Mouse (Mus musculus): ENCODE measurements around the gene Kcnc3. TPM values are rescaled to one million over a fixed set of nuclear protein-coding genes. Genes with fewer than 3 reads are reported as not detected.

The Kcnc3 gene
- polyA plus RNA-seq, 1 experiment from 2014 or later = 4.0 TPM

DNA sequence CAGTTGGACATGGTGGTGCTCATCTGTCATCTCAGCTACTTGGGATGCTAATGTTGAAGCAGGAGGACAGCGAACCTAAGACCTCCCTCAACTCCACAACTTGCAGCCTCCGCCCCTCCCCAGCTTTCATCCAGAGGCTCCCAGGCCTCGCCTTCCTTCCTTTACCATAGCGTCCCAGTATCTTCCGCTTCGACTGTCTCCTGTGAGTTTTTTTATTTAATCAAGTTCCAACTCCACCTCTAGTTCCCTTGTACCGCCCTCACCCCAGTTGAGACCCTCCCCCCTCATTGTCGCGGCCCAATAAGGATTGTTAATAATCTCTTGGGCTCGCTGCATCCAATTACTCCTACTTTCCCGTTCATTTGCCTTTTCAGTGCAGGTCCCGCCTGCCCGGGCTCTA, 518 bp upstream of the Kcnc3 start:
- ATAC-seq = no peak
- peaks cover 28% of the 10 kb centered on the region for H3K27me3 ChIP-seq (replicated peaks; ENCODE audit: control insufficient read depth, insufficient read depth, low read length)
- no peak overlapping the region for H3K27ac ChIP-seq (ENCODE audit: low read length)
- H3K4me1 ChIP-seq (replicated peaks; ENCODE audit: control insufficient read depth, insufficient read depth, low read length) = peaks cover 67% of the 10 kb centered on the region
- WGBS = 2% methylated on average over 13 of the region's 13 CpGs
- H3K36me3 ChIP-seq (ENCODE audit: control insufficient read depth, insufficient read depth) = no peaks in the 10 kb centered on the region
- peak overlapping the region; percentile 67 for H3K4me3 ChIP-seq (replicated peaks; ENCODE audit: low read length)
- no peak overlapping the region; the same call in 1 of the 2 replicates for H3K9ac ChIP-seq (replicated peaks; ENCODE audit: low read depth, low read length)
- H3K9me3 ChIP-seq (ENCODE audit: control insufficient read depth, low read length) = no peaks in the 10 kb centered on the region
- peak overlapping the region; percentile 96 for H3K4me2 ChIP-seq (ENCODE audit: low read length)

GRCm38 (mm10) chr7:44591348-44592116, 1.1 kb downstream of the Kcnc3 start:
- Histone ChIP-seq H3K27ac (ENCODE audit: low read length) (no peak overlapping the region), H3K4me3 (replicated peaks; ENCODE audit: low read length) (peak overlapping the region; percentile 67), H3K36me3 (ENCODE audit: control insufficient read depth, insufficient read depth) (no peaks in the 10 kb centered on the region), H3K27me3 (replicated peaks; ENCODE audit: control insufficient read depth, insufficient read depth, low read length) (peaks cover 28% of the 10 kb centered on the region), H3K4me1 (replicated peaks; ENCODE audit: control insufficient read depth, insufficient read depth, low read length) (peaks cover 67% of the 10 kb centered on the region), H3K9ac (replicated peaks; ENCODE audit: low read depth, low read length) (peak overlapping the region; percentile 64), H3K9me3 (ENCODE audit: control insufficient read depth, low read length) (no peaks in the 10 kb centered on the region), H3K4me2 (ENCODE audit: low read length) (peak overlapping the region; percentile 96)
- WGBS = under 1% methylated on average over 60 of the region's 60 CpGs
- ATAC-seq = no peak

- H3K9ac ChIP-seq (replicated peaks; ENCODE audit: low read depth, low read length) = no peak overlapping the region
- H3K36me3 ChIP-seq (ENCODE audit: control insufficient read depth, insufficient read depth) = no peaks in the 10 kb centered on the region
- peak overlapping the region; percentile 59 for H3K4me2 ChIP-seq (ENCODE audit: low read length)
- H3K27ac ChIP-seq (ENCODE audit: low read length) = no peak overlapping the region
- 2% methylated on average over 13 of the region's 15 CpGs for WGBS
- no peak for ATAC-seq
- H3K4me3 ChIP-seq (replicated peaks; ENCODE audit: low read length) = peak overlapping the region; percentile 8; the same call in 1 of the 2 replicates
- H3K4me1 ChIP-seq (replicated peaks; ENCODE audit: control insufficient read depth, insufficient read depth, low read length) = peaks cover 56% of the 10 kb centered on the region
- H3K9me3 ChIP-seq (ENCODE audit: control insufficient read depth, low read length) = no peaks in the 10 kb centered on the region
- H3K27me3 ChIP-seq (replicated peaks; ENCODE audit: control insufficient read depth, insufficient read depth, low read length) = peaks cover 20% of the 10 kb centered on the region
Observed at GRCm38 (mm10) chr7:44593051-44593450, 2.6 kb downstream of the Kcnc3 start.

DNA sequence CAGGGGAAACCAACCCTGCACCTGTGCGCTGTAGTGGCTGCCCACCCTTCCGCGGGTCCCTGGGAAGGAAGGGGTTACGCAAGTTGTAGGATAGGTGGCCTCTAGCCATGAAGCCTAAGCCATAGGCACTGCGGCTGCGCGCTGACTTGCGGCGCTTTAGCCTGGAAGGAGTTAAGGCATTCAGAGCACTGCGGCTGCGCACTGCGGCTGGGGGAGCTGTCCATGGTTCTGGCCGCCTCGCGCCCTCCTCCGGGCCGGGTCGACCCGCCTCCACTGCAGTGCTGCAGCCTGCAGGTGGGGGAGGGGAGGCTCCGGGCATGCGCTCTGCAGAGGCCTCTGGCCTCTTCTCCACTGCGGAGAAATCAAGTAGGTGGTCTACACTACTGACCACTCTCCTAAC, 3.3 kb downstream of the Kcnc3 start:
- H3K9me3 ChIP-seq (ENCODE audit: control insufficient read depth, low read length) = no peaks in the 10 kb centered on the region
- peaks cover 16% of the 10 kb centered on the region; the same call in 1 of the 2 replicates for H3K27me3 ChIP-seq (replicated peaks; ENCODE audit: control insufficient read depth, insufficient read depth, low read length)
- under 1% methylated on average over 22 of the region's 22 CpGs for WGBS
- ATAC-seq = peak; percentile 27
- peak overlapping the region; percentile 61 for H3K27ac ChIP-seq (ENCODE audit: low read length)
- peak overlapping the region; percentile 73 for H3K9ac ChIP-seq (replicated peaks; ENCODE audit: low read depth, low read length)
- no peaks in the 10 kb centered on the region for H3K36me3 ChIP-seq (ENCODE audit: control insufficient read depth, insufficient read depth)
- H3K4me2 ChIP-seq (ENCODE audit: low read length) = peak overlapping the region; percentile 59
- peak overlapping the region; percentile 58 for H3K4me3 ChIP-seq (replicated peaks; ENCODE audit: low read length)
- H3K4me1 ChIP-seq (replicated peaks; ENCODE audit: control insufficient read depth, insufficient read depth, low read length) = peaks cover 49% of the 10 kb centered on the region

- H3K4me3 ChIP-seq (replicated peaks; ENCODE audit: low read length) = peak overlapping the region; percentile 58
- H3K27me3 ChIP-seq (replicated peaks; ENCODE audit: control insufficient read depth, insufficient read depth, low read length) = peaks cover 16% of the 10 kb centered on the region; the same call in 1 of the 2 replicates
- H3K4me2 ChIP-seq (ENCODE audit: low read length) = peak overlapping the region; percentile 59
- H3K36me3 ChIP-seq (ENCODE audit: control insufficient read depth, insufficient read depth) = no peaks in the 10 kb centered on the region
- peak overlapping the region; percentile 73 for H3K9ac ChIP-seq (replicated peaks; ENCODE audit: low read depth, low read length)
- no peaks in the 10 kb centered on the region for H3K9me3 ChIP-seq (ENCODE audit: control insufficient read depth, low read length)
- peak overlapping the region; percentile 61 for H3K27ac ChIP-seq (ENCODE audit: low read length)
- no peak for ATAC-seq
- WGBS = 17% methylated on average over 6 of the region's 6 CpGs
- peaks cover 47% of the 10 kb centered on the region for H3K4me1 ChIP-seq (replicated peaks; ENCODE audit: control insufficient read depth, insufficient read depth, low read length)
Observed at GRCm38 (mm10) chr7:44594291-44594690, 3.8 kb downstream of the Kcnc3 start.

DNA sequence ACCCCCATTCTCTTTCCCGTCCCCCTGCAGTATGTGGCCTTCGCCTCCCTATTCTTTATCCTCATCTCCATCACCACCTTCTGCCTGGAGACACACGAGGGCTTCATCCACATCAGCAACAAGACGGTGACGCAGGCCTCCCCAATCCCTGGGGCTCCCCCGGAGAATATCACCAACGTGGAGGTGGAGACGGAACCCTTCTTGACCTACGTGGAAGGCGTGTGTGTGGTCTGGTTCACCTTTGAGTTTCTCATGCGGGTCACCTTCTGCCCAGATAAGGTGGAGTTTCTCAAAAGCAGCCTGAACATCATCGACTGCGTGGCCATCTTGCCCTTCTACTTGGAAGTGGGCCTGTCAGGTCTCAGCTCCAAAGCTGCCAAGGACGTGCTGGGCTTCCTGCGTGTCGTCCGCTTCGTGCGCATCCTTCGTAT, 4.7 kb downstream of the Kcnc3 start:
- H3K4me3 ChIP-seq (replicated peaks; ENCODE audit: low read length) = no peak overlapping the region
- no peaks in the 10 kb centered on the region for H3K36me3 ChIP-seq (ENCODE audit: control insufficient read depth, insufficient read depth)
- peaks cover 16% of the 10 kb centered on the region; the same call in 1 of the 2 replicates for H3K27me3 ChIP-seq (replicated peaks; ENCODE audit: control insufficient read depth, insufficient read depth, low read length)
- WGBS = 94% methylated on average over 20 of the region's 20 CpGs
- H3K9me3 ChIP-seq (ENCODE audit: control insufficient read depth, low read length) = no peaks in the 10 kb centered on the region
- H3K4me2 ChIP-seq (ENCODE audit: low read length) = no peak overlapping the region
- peaks cover 39% of the 10 kb centered on the region for H3K4me1 ChIP-seq (replicated peaks; ENCODE audit: control insufficient read depth, insufficient read depth, low read length)
- H3K27ac ChIP-seq (ENCODE audit: low read length) = no peak overlapping the region
- H3K9ac ChIP-seq (replicated peaks; ENCODE audit: low read depth, low read length) = no peak overlapping the region
- no peak for ATAC-seq

DNA sequence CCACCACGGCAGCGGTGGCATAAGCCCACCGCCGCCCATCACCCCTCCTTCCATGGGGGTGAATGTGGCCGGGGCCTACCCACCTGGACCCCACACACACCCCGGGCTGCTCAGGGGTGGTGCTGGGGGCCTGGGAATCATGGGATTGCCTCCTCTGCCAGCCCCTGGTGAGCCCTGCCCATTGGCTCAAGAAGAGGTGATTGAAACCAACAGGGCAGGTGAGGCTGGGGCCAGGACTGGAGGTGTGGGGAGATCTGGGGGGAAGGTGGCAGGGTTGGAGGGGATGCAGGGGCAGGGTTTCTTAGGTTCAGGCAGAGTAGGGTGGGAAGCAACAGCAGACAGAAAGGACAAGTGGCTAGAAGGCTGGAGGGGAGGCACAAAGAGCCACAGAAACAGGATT, 5.6 kb downstream of the Kcnc3 start:
- 90% methylated on average over 6 of the region's 6 CpGs for WGBS
- ATAC-seq = no peak
- Histone ChIP-seq H3K9ac (replicated peaks; ENCODE audit: low read depth, low read length) (no peak overlapping the region), H3K4me2 (ENCODE audit: low read length) (no peak overlapping the region), H3K4me1 (replicated peaks; ENCODE audit: control insufficient read depth, insufficient read depth, low read length) (peaks cover 34% of the 10 kb centered on the region), H3K9me3 (ENCODE audit: control insufficient read depth, low read length) (no peaks in the 10 kb centered on the region), H3K27ac (ENCODE audit: low read length) (no peak overlapping the region), H3K27me3 (replicated peaks; ENCODE audit: control insufficient read depth, insufficient read depth, low read length) (peaks cover 19% of the 10 kb centered on the region), H3K4me3 (replicated peaks; ENCODE audit: low read length) (no peak overlapping the region), H3K36me3 (ENCODE audit: control insufficient read depth, insufficient read depth) (no peaks in the 10 kb centered on the region)

DNA sequence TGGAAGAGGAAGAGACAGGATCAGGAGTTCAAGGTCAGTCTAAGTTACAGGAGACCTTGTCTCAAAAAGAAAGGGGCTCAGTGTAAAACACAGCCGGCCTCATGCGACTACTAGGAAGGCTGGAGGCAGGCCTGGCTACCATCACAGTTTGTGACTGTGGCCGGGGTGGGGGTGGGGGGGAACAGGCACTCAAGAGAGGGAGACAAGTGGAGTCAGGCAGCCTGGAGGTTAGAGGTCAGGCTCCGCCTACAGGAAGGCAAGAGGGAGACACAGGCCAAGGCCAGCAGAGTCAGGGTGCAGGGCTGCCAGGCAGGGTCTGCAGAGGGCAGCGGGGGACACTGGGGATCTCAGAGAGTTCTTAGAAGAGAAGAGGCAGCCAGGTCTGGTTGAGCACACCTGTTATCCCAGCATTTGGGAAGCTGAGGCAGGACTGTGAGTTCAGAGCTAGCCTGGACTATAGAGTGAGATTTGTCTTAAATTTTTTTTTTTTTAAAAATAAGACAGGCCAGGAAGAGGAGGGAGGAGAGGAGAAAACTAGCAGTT, 6.6 kb downstream of the Kcnc3 start:
- Histone ChIP-seq H3K27me3 (replicated peaks; ENCODE audit: control insufficient read depth, insufficient read depth, low read length) (peaks cover 21% of the 10 kb centered on the region), H3K27ac (ENCODE audit: low read length) (no peak overlapping the region), H3K36me3 (ENCODE audit: control insufficient read depth, insufficient read depth) (no peaks in the 10 kb centered on the region), H3K9ac (replicated peaks; ENCODE audit: low read depth, low read length) (no peak overlapping the region), H3K4me1 (replicated peaks; ENCODE audit: control insufficient read depth, insufficient read depth, low read length) (peaks cover 28% of the 10 kb centered on the region), H3K4me2 (ENCODE audit: low read length) (no peak overlapping the region), H3K4me3 (replicated peaks; ENCODE audit: low read length) (no peak overlapping the region), H3K9me3 (ENCODE audit: control insufficient read depth, low read length) (no peaks in the 10 kb centered on the region)
- WGBS = 79% methylated on average over 5 of the region's 5 CpGs
- no peak for ATAC-seq

DNA sequence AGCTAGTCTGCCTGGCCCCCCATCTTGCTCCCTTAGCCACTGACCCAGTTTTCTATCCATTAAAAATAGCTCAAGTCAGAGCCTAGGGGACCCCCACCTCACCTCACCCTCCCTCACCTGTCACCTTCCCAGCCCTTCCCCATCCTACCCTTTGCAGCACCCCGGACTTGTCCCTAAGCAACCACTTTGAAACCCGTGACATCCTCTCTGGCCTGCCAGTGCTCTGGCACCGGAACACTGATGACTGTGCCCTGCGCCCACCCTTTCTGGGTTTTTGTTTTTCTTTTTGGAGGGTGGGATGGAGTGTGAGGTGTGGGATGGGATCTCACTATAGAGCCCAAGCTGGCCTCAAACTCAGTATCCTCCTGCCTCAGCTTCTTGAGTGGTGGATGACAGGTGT, 7.2 kb downstream of the Kcnc3 start:
- WGBS = 91% methylated on average over 4 of the region's 4 CpGs
- H3K4me2 ChIP-seq (ENCODE audit: low read length) = no peak overlapping the region
- no peak for ATAC-seq
- peaks cover 29% of the 10 kb centered on the region for H3K4me1 ChIP-seq (replicated peaks; ENCODE audit: control insufficient read depth, insufficient read depth, low read length)
- peaks cover 23% of the 10 kb centered on the region for H3K27me3 ChIP-seq (replicated peaks; ENCODE audit: control insufficient read depth, insufficient read depth, low read length)
- no peak overlapping the region for H3K4me3 ChIP-seq (replicated peaks; ENCODE audit: low read length)
- H3K9me3 ChIP-seq (ENCODE audit: control insufficient read depth, low read length) = no peaks in the 10 kb centered on the region
- no peak overlapping the region for H3K9ac ChIP-seq (replicated peaks; ENCODE audit: low read depth, low read length)
- no peak overlapping the region for H3K27ac ChIP-seq (ENCODE audit: low read length)
- no peaks in the 10 kb centered on the region for H3K36me3 ChIP-seq (ENCODE audit: control insufficient read depth, insufficient read depth)
